Mouse (Mus musculus): ENCODE data around the gene Fam234a.
"Not testable (repeated sequence)": the region's sequence is repeated elsewhere in the genome, so short reads cannot be mapped to it uniquely, and the experiment has no call there.

GRCm38 (mm10) chr17:26269577-26269976 lies 25.5 kb upstream of the Fam234a start:
- not testable (repeated sequence) for TF ChIP-seq CTCF (IDR thresholded peaks at IDR 0.05; ENCODE audit: borderline replicate concordance, insufficient read depth, low read length); POLR2A (IDR thresholded peaks at IDR 0.05; ENCODE audit: low read depth, low read length)
